Mouse (Mus musculus) stomach, postnatal 0 days (tissue): ENCODE data around the gene Vegfd. TPM values are rescaled to one million over a fixed set of nuclear protein-coding genes. Genes with fewer than 3 reads are reported as not detected.
A peak's percentile ranks its signal among the peaks of the same experiment; 100 is the strongest.

Experiments
- ATAC-seq: fragments of 200-750 bp; cut with Nextera tagmentation; 2 replicates; pipeline ENCODE4 v1.8.0; 2017; ENCODE audit not compliant: low FRiP score, low TSS enrichment
- DNase-seq: peaks from one replicate; pipeline ENCODE4 v3.0.0-alpha.2; 2016; ENCODE audit warnings: low spot score
- H3K27ac ChIP-seq: fragments of 300-500 bp; sonication (generic); replicated peaks from 2 replicates; pipeline ENCODE4 v1.5.1; 2014; ENCODE audit warnings: mild to moderate bottlenecking, control low read depth
- H3K27me3 ChIP-seq: fragments of 300-500 bp; sonication (generic); 2 replicates; pipeline ENCODE4 v1.6.1; 2014; ENCODE audit warnings: low read length; ENCODE audit not compliant: control insufficient read depth, insufficient read depth
- H3K36me3 ChIP-seq: fragments of 300-500 bp; sonication (generic); 2 replicates; pipeline ENCODE4 v1.6.1; 2014; ENCODE audit warnings: low read length, mixed read lengths; ENCODE audit not compliant: control insufficient read depth, insufficient read depth
- H3K4me1 ChIP-seq: fragments of 300-500 bp; sonication (generic); replicated peaks from 2 replicates; pipeline ENCODE4 v1.6.1; 2014; ENCODE audit warnings: antibody characterized with exemption; ENCODE audit not compliant: control insufficient read depth, insufficient read depth
- H3K4me2 ChIP-seq: fragments of 300-500 bp; sonication (generic); replicated peaks from 2 replicates; pipeline ENCODE4 v1.6.1; 2014; ENCODE audit warnings: low read depth, mild to moderate bottlenecking, control low read depth, moderate library complexity
- H3K4me3 ChIP-seq: fragments of 300-500 bp; sonication (generic); 2 replicates; pipeline ENCODE4 v1.5.1; 2014; ENCODE audit warnings: low read depth, low read length, control low read depth
- H3K9ac ChIP-seq: fragments of 300-500 bp; sonication (generic); 2 replicates; pipeline ENCODE4 v1.6.1; 2014; ENCODE audit warnings: mild to moderate bottlenecking, low read length, control low read depth, mixed read lengths
- H3K9me3 ChIP-seq: fragments of 300-500 bp; sonication (generic); 2 replicates; pipeline ENCODE4 v1.6.1; 2016; ENCODE audit warnings: low read length; ENCODE audit not compliant: control insufficient read depth
- CTCF ChIP-seq: IDR thresholded peaks from 2 replicates; pipeline ENCODE4 v1.5.1; 2016; ENCODE audit warnings: antibody characterized with exemption, low read depth, mild to moderate bottlenecking, moderate library complexity
- EP300 ChIP-seq: optimal IDR thresholded peaks from 2 replicates; pipeline ENCODE3; 2016; ENCODE audit warnings: antibody characterized with exemption
- WGBS: fragments of 180-500 bp; shearing (Covaris S2); extraction: QIAGEN DNeasy Blood & Tissue Kit; methylation state at CpG from one replicate; pipeline ENCODE4 v1.1.7; 2014; 5-methylcytosine and 5-hydroxymethylcytosine counted together
- polyA plus RNA-seq: library from polyadenylated mRNA; unstranded; fragments of >200 nt; fragmentation: Nextera tagmentation; extraction: Ambion mirVana; gene quantifications from 2 replicates; pipeline ENCODE4 v1.2.1, GENCODE M21; 2015

Gene Vegfd
- polyA plus RNA-seq, 1 experiment from 2014 or later = 3.4 TPM

- Histone ChIP-seq H3K36me3 (no peaks in the 10 kb centered on the region), H3K4me3 (no peak overlapping the region), H3K9me3 (no peaks in the 10 kb centered on the region), H3K27me3 (no peaks in the 10 kb centered on the region), H3K27ac (no peak overlapping the region), H3K4me1 (no peaks in the 10 kb centered on the region), H3K9ac (no peak overlapping the region), H3K4me2 (no peak overlapping the region)
- no peak for DNase-seq
- 63% methylated on average over 4 of the region's 4 CpGs for WGBS
- no peak for ATAC-seq
- TF ChIP-seq EP300 (no peak), CTCF (no peak)
These were observed 54.1 kb downstream of the Vegfd start for GRCm38 (mm10) chrX:164427295-164427694.

- Histone ChIP-seq H3K36me3 (no peaks in the 10 kb centered on the region), H3K4me2 (no peak overlapping the region), H3K4me1 (no peaks in the 10 kb centered on the region), H3K9ac (no peak overlapping the region), H3K9me3 (no peaks in the 10 kb centered on the region), H3K27ac (no peak overlapping the region), H3K27me3 (no peaks in the 10 kb centered on the region), H3K4me3 (no peak overlapping the region)
- WGBS = 76% methylated on average over 2 of the region's 2 CpGs
- no peak for TF ChIP-seq CTCF
- TF ChIP-seq EP300 = no peak
- ATAC-seq (no peak), DNase-seq (no peak)
These were observed 55.0 kb downstream of the Vegfd start for GRCm38 (mm10) chrX:164428224-164428623.

GRCm38 (mm10) chrX:164430621-164431020 lies 57.4 kb downstream of the Vegfd start:
- Histone ChIP-seq H3K4me1 (no peaks in the 10 kb centered on the region), H3K9me3 (no peaks in the 10 kb centered on the region), H3K27ac (no peak overlapping the region), H3K9ac (no peak overlapping the region), H3K27me3 (no peaks in the 10 kb centered on the region), H3K36me3 (no peaks in the 10 kb centered on the region), H3K4me3 (no peak overlapping the region), H3K4me2 (no peak overlapping the region)
- ATAC-seq (no peak), DNase-seq (no peak)
- 69% methylated on average over 6 of the region's 6 CpGs for WGBS
- TF ChIP-seq EP300 = no peak
- TF ChIP-seq CTCF = no peak

GRCm38 (mm10) chrX:164431133-164431532 lies 58.0 kb downstream of the Vegfd start:
- H3K4me1 ChIP-seq = no peaks in the 10 kb centered on the region
- no peak overlapping the region for H3K27ac ChIP-seq
- ATAC-seq (peak; percentile 74), DNase-seq (no peak)
- H3K4me3 ChIP-seq = no peak overlapping the region
- TF ChIP-seq CTCF (no peak), EP300 (no peak)
- no peaks in the 10 kb centered on the region for H3K9me3 ChIP-seq
- H3K4me2 ChIP-seq = no peak overlapping the region
- 74% methylated on average over 2 of the region's 2 CpGs for WGBS
- no peak overlapping the region for H3K9ac ChIP-seq
- H3K27me3 ChIP-seq = no peaks in the 10 kb centered on the region
- no peaks in the 10 kb centered on the region for H3K36me3 ChIP-seq

- Histone ChIP-seq H3K27ac (no peak overlapping the region), H3K4me1 (no peaks in the 10 kb centered on the region), H3K4me2 (no peak overlapping the region), H3K36me3 (no peaks in the 10 kb centered on the region), H3K9me3 (no peaks in the 10 kb centered on the region), H3K9ac (no peak overlapping the region), H3K4me3 (no peak overlapping the region), H3K27me3 (no peaks in the 10 kb centered on the region)
- WGBS = 79% methylated on average over 6 of the region's 6 CpGs
- TF ChIP-seq EP300 (no peak), CTCF (no peak)
- no peak for ATAC-seq
- DNase-seq = no peak
These were observed 58.4 kb downstream of the Vegfd start for GRCm38 (mm10) chrX:164431541-164431940.

- Histone ChIP-seq H3K4me1 (no peaks in the 10 kb centered on the region), H3K4me2 (no peak overlapping the region), H3K27ac (no peak overlapping the region), H3K36me3 (no peaks in the 10 kb centered on the region), H3K9ac (no peak overlapping the region), H3K9me3 (no peaks in the 10 kb centered on the region), H3K4me3 (no peak overlapping the region), H3K27me3 (no peaks in the 10 kb centered on the region)
- ATAC-seq = no peak
- no peak for TF ChIP-seq CTCF
- no peak for TF ChIP-seq EP300
- whole genome bisulfite sequencing = 86% methylated on average over 9 of the region's 9 CpGs
- DNase-seq = no peak
These were observed 59.5 kb downstream of the Vegfd start for GRCm38 (mm10) chrX:164432682-164433081.
